Mouse (Mus musculus) liver, embryonic 14.5 days (tissue): Measurements from ENCODE around the gene Morn2.

Experiments used
- CTCF ChIP-seq: IDR thresholded peaks from 2 replicates; pipeline ENCODE4 v1.5.1; 2016; ENCODE audit warnings: antibody characterized with exemption, low read depth, control low read depth
- EP300 ChIP-seq: IDR thresholded peaks from 2 replicates; pipeline ENCODE4 v1.6.1; 2016; ENCODE audit warnings: antibody characterized with exemption, low read depth

GRCm38 (mm10) chr17:80268151-80268550, 21.9 kb upstream of the Morn2 start:
- no peak for TF ChIP-seq CTCF
- TF ChIP-seq EP300 = no peak
